Mouse (Mus musculus) gastrocnemius, postnatal 36 days (tissue): ENCODE results near the gene Arap1. TPM values are rescaled to one million over a fixed set of nuclear protein-coding genes. Genes with fewer than 3 reads are reported as not detected.

Source experiments
- DNase-seq, 2 experiments: peaks; one replicate each; pipeline ENCODE4 v3.0.0; 2022
- intact Hi-C: fragments of 180-260 bp; cut with DNase I; formaldehyde crosslinking; loops from one replicate; pipeline ENCODE4 v1.15.1; 2025
- total RNA-seq, 2 experiments: library from RNA; stranded (reverse); gene quantifications; 2 replicates each; pipeline ENCODE4 v1.2.3; 2021

Arap1 gene
- total RNA-seq, 2 experiments from 2014 or later = 15.6 to 25.5 TPM

DNA sequence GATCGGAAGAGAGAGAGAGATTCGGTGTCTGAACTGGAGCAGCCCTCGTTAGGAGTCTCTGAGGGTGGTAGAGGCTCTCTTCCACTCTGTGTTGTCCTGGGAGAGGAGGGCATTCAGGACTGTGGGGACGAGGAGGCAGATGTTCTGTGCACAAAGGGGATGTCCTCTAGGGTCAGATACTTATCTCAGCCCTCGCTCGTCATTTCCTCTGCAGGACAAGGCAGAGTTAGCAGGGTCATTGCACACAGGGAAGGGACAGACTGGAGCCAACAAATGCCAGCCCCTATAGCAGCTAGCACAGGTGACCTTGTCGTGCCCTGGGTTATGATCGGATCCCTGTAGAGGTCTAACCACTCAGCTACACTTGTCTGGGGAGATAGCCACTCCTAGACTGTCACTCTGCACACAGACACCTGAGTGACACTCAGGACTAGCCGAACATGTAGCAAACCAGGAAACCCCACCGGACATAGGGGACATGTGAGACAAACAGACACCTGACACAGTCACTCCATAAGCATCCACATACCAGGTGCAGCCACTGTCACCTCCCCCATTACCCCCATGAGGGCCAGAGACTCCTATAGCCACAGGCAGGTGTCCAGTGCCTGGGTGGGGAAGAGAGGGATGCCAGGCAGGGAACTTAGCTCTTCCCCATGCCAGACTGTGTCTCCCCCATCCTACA lies 112.2 kb downstream of the Arap1 start:
- intact Hi-C loops = no loop called here

DNA sequence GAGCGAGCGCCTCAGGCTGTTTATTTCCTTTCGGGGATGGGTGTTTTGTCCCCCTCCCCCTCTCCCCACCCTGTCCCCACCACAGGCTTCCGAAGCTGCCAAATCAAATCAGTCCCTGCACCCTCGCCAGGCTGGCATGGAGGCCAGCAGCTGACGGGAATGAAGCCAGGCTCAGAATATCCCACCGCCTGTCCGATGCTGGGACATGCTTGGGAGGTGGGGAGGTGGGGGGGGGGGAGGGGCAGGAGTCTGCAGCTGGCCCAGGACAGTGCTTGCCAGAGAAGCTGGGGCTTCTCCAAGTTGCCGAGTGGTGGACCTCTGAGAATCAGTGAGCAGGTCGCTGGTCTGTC lies 112.7 kb downstream of the Arap1 start:
- peak; percentile 67 to 69 for DNase-seq
- intact Hi-C loops = no loop called here

More for the DNA sequence above, 112.2 kb downstream of the Arap1 start:
- DNase-seq = no peak

DNA sequence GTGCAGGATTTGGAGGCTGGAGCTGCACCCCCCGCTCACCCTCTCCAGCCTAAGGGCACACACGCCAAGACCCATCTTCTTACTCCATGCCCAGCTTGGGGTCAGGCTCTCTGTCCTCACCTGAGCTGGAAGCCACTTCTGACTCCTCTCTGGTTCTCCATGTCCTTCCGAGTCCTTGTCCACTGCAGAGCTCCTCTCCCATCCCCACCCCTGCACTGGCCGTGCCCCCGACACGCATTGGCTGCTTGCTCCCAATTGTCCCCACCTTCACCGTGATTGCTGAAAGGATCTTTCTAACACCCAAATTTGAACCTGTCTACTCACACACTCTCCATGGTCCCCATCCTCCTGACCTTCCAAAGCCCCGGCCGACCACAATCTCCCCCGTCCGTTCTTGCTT lies 113.7 kb downstream of the Arap1 start:
- intact Hi-C loops = no loop called here

More for the DNA sequence above, 113.7 kb downstream of the Arap1 start:
- no peak for DNase-seq

Other genes with a start within 250 kb of the Arap1 start
- gene Atg16l2, start 45.8 kb upstream of the Arap1 start, total RNA-seq = 1 to 10 TPM; 6.0 to 6.4 TPM
- 10 to 100 TPM; 39.2 to 44.1 TPM for gene Stard10, start 31.0 kb upstream of the Arap1 start, total RNA-seq
- 1 to 10 TPM in 1 of 2 experiments, not detected in 1; 2.1 TPM for gene Gm45837, start 62.8 kb downstream of the Arap1 start, total RNA-seq
- 10 to 100 TPM; 17.6 to 22.7 TPM for gene Pde2a, start 73.6 kb downstream of the Arap1 start, total RNA-seq
- not detected for gene Art2b, start 237.5 kb downstream of the Arap1 start, total RNA-seq